Mouse (Mus musculus) midbrain, embryonic 16.5 days (tissue): Measurements from ENCODE around the gene 9930111J21Rik1. TPM values are rescaled to one million over a fixed set of nuclear protein-coding genes. Genes with fewer than 3 reads are reported as not detected.
"Not testable (repeated sequence)": the region's sequence is repeated elsewhere in the genome, so short reads cannot be mapped to it uniquely, and the experiment has no call there.

Experiments used
- ATAC-seq: fragments of 200-750 bp; cut with Nextera tagmentation; 2 replicates; pipeline ENCODE4 v1.8.0; 2017; ENCODE audit warnings: moderate TSS enrichment
- H3K27ac ChIP-seq: fragments of 300-500 bp; sonication (generic); 2 replicates; pipeline ENCODE4 v1.5.1; 2014; ENCODE audit warnings: mild to moderate bottlenecking, low read length, mixed read lengths
- H3K27me3 ChIP-seq: fragments of 300-500 bp; sonication (generic); 2 replicates; pipeline ENCODE4 v1.6.1; 2014; ENCODE audit warnings: low read depth, low read length, mixed read lengths; ENCODE audit not compliant: control insufficient read depth, insufficient read depth
- H3K36me3 ChIP-seq: fragments of 300-500 bp; sonication (generic); 2 replicates; pipeline ENCODE4 v1.6.1; 2014; ENCODE audit warnings: mild to moderate bottlenecking, low read length, moderate library complexity, mixed read lengths; ENCODE audit not compliant: control insufficient read depth, insufficient read depth
- H3K4me1 ChIP-seq: fragments of 300-500 bp; sonication (generic); 2 replicates; pipeline ENCODE4 v1.6.1; 2014; ENCODE audit warnings: mild to moderate bottlenecking, low read length, mixed read lengths; ENCODE audit not compliant: control insufficient read depth, insufficient read depth
- H3K4me2 ChIP-seq: fragments of 300-500 bp; sonication (generic); 2 replicates; pipeline ENCODE4 v1.6.1; 2014; ENCODE audit warnings: mild to moderate bottlenecking, low read length, mixed read lengths
- H3K4me3 ChIP-seq: fragments of 300-500 bp; sonication (generic); 2 replicates; pipeline ENCODE4 v1.5.1; 2014; ENCODE audit warnings: low read depth, mild to moderate bottlenecking, low read length, moderate library complexity, mixed read lengths
- H3K9ac ChIP-seq: fragments of 300-500 bp; sonication (generic); 2 replicates; pipeline ENCODE4 v1.6.1; 2014; ENCODE audit warnings: low read depth, low read length, mixed read lengths
- H3K9me3 ChIP-seq: fragments of 300-500 bp; sonication (generic); replicated peaks from 2 replicates; pipeline ENCODE4 v1.6.1; 2014; ENCODE audit warnings: mild to moderate bottlenecking, low read length, mixed read lengths; ENCODE audit not compliant: control insufficient read depth, poor library complexity, severe bottlenecking
- WGBS: fragments of 180-500 bp; shearing (Covaris S2); extraction: QIAGEN DNeasy Blood & Tissue Kit; methylation state at CpG from one replicate; pipeline ENCODE4 v1.1.7; 2014; 5-methylcytosine and 5-hydroxymethylcytosine counted together
- polyA plus RNA-seq: library from polyadenylated mRNA; unstranded; fragments of >200 nt; fragmentation: Nextera tagmentation; extraction: Ambion mirVana; gene quantifications from 2 replicates; pipeline ENCODE4 v1.2.1, GENCODE M21; 2015

The 9930111J21Rik1 gene
- polyA plus RNA-seq, 1 experiment from 2014 or later, result 0.28 TPM

GRCm38 (mm10) chr11:48900654-48901566 lies 78.3 kb downstream of the 9930111J21Rik1 start:
- H3K9ac ChIP-seq, H3K27me3 ChIP-seq, H3K4me2 ChIP-seq, ATAC-seq, H3K36me3 ChIP-seq, H3K4me1 ChIP-seq, H3K4me3 ChIP-seq, H3K27ac ChIP-seq, H3K9me3 ChIP-seq: not testable (repeated sequence)
- 79% methylated on average over 6 of the region's 6 CpGs for WGBS

GRCm38 (mm10) chr11:48898812-48899431 lies 80.3 kb downstream of the 9930111J21Rik1 start:
- Histone ChIP-seq H3K27me3 (no peaks in the 10 kb centered on the region), H3K4me1 (no peaks in the 10 kb centered on the region), H3K36me3 (no peaks in the 10 kb centered on the region), H3K4me3 (no peak overlapping the region), H3K9ac (no peak overlapping the region), H3K4me2 (no peak overlapping the region), H3K9me3 (no peaks in the 10 kb centered on the region), H3K27ac (no peak overlapping the region)
- ATAC-seq, result no peak
- WGBS, result 80% methylated on average over 2 of the region's 2 CpGs

Other genes starting within 250 kb of the 9930111J21Rik1 start
- 347 and 351 TPM in 2 replicates for gene Rack1, start 179.1 kb downstream of the 9930111J21Rik1 start, polyA plus RNA-seq
- 6.7 and 6.9 TPM in 2 replicates for gene Trim41, start 162.0 kb downstream of the 9930111J21Rik1 start, polyA plus RNA-seq
- gene Trim7, start 153.3 kb downstream of the 9930111J21Rik1 start, polyA plus RNA-seq, result 1.8 and 3.6 TPM in 2 replicates
- 1.3 and 1.8 TPM in 2 replicates for gene Gm12184, start 152.7 kb downstream of the 9930111J21Rik1 start, polyA plus RNA-seq
- 2.0 and 2.8 TPM in 2 replicates for gene Irgm1, start 107.7 kb downstream of the 9930111J21Rik1 start, polyA plus RNA-seq
- 0.15 and 0.20 TPM in 2 replicates for gene Gm5431, start 77.2 kb downstream of the 9930111J21Rik1 start, polyA plus RNA-seq
- gene Psme2b, start 33.2 kb downstream of the 9930111J21Rik1 start, polyA plus RNA-seq, result 1.1 and 1.2 TPM in 2 replicates
- not detected in 2 replicates for gene Olfr56, start 509 bp downstream of the 9930111J21Rik1 start, polyA plus RNA-seq
- gene Gm12185, start 12.8 kb upstream of the 9930111J21Rik1 start, polyA plus RNA-seq, result not detected in 2 replicates
- not detected in 2 replicates for gene Tgtp1, start 14.8 kb upstream of the 9930111J21Rik1 start, polyA plus RNA-seq
- gene 9930111J21Rik2, start 71.8 kb upstream of the 9930111J21Rik1 start, polyA plus RNA-seq, result 0.23 and 0.35 TPM in 2 replicates
- not detected in 2 replicates for gene Tgtp2, start 84.8 kb upstream of the 9930111J21Rik1 start, polyA plus RNA-seq
- 0.52 and 0.53 TPM in 2 replicates for gene Ifi47, start 97.2 kb upstream of the 9930111J21Rik1 start, polyA plus RNA-seq
- not detected in 2 replicates for gene Olfr1396, start 135.5 kb upstream of the 9930111J21Rik1 start, polyA plus RNA-seq
- gene Olfr1395, start 162.9 kb upstream of the 9930111J21Rik1 start, polyA plus RNA-seq, result not detected in 2 replicates
- not detected in 2 replicates for gene Olfr1394, start 175.0 kb upstream of the 9930111J21Rik1 start, polyA plus RNA-seq
- 0.10 and 0.39 TPM in 2 replicates for gene Btnl9, start 207.8 kb upstream of the 9930111J21Rik1 start, polyA plus RNA-seq
- 38.6 and 43.4 TPM in 2 replicates for gene Zfp62, start 223.9 kb upstream of the 9930111J21Rik1 start, polyA plus RNA-seq